Mouse (Mus musculus): Measurements from ENCODE around the gene Dennd1b. TPM values are rescaled to one million over a fixed set of nuclear protein-coding genes. Genes with fewer than 3 reads are reported as not detected.

The Dennd1b gene
- polyA plus RNA-seq (2012; rRNA removed): 6.1 and 7.4 TPM in 2 replicates

GRCm38 (mm10) chr1:138963161-138963867 is at the start of gene Dennd1b:
TSS of gene Dennd1b (plus strand) at chr1:138963435.
- TF ChIP-seq CTCF (conservative IDR thresholded peaks at IDR 0.05; ENCODE audit: insufficient read depth, insufficient read length, low read depth, low read length): no peak
- no peak for TF ChIP-seq POLR2A (IDR thresholded peaks at IDR 0.05; ENCODE audit: low read depth, low read length)
- no peaks in the 10 kb centered on the region; the same call in 1 of the 2 replicates for H3K36me3 ChIP-seq (ENCODE audit: control insufficient read depth, insufficient read depth, low read length)
- H3K4me3 ChIP-seq (ENCODE audit: insufficient read depth, low read depth, low read length): peak within 1 kb of the TSS; percentile 90
- H3K27me3 ChIP-seq (replicated peaks; ENCODE audit: control insufficient read depth, insufficient read depth, low read length): no peaks in the 10 kb centered on the region
- under 1% methylated on average over 63 of the region's 69 CpGs for WGBS
- H3K27ac ChIP-seq (ENCODE audit: insufficient read depth, low read depth, low read length): peak within 1 kb of the TSS; percentile 84
- peak; percentile 83 for DNase-seq
- peaks cover 12% of the 10 kb centered on the region; the same call in 1 of the 2 replicates for H3K4me1 ChIP-seq (ENCODE audit: control insufficient read depth, insufficient read depth, low read length)

GRCm38 (mm10) chr1:138915596-138915995 is 47.6 kb upstream of the Dennd1b start:
- Histone ChIP-seq H3K27ac (ENCODE audit: insufficient read depth, low read depth, low read length) (no peak overlapping the region), H3K27me3 (replicated peaks; ENCODE audit: control insufficient read depth, insufficient read depth, low read length) (no peaks in the 10 kb centered on the region), H3K4me1 (ENCODE audit: control insufficient read depth, insufficient read depth, low read length) (peaks cover 5% of the 10 kb centered on the region; the same call in 1 of the 2 replicates), H3K4me3 (ENCODE audit: insufficient read depth, low read depth, low read length) (no peak overlapping the region), H3K36me3 (ENCODE audit: control insufficient read depth, insufficient read depth, low read length) (no peaks in the 10 kb centered on the region)
- no peak for DNase-seq
- WGBS: 98% methylated on average over 3 of the region's 3 CpGs
- no peak for TF ChIP-seq CTCF (conservative IDR thresholded peaks at IDR 0.05; ENCODE audit: insufficient read depth, insufficient read length, low read depth, low read length)
- no peak for TF ChIP-seq POLR2A (IDR thresholded peaks at IDR 0.05; ENCODE audit: low read depth, low read length)

- no peaks in the 10 kb centered on the region for H3K4me1 ChIP-seq (ENCODE audit: control insufficient read depth, insufficient read depth, low read length)
- no peak for TF ChIP-seq POLR2A (IDR thresholded peaks at IDR 0.05; ENCODE audit: low read depth, low read length)
- TF ChIP-seq CTCF (conservative IDR thresholded peaks at IDR 0.05; ENCODE audit: insufficient read depth, insufficient read length, low read depth, low read length): no peak
- no peak for DNase-seq
- no peaks in the 10 kb centered on the region for H3K36me3 ChIP-seq (ENCODE audit: control insufficient read depth, insufficient read depth, low read length)
- H3K27me3 ChIP-seq (replicated peaks; ENCODE audit: control insufficient read depth, insufficient read depth, low read length): no peaks in the 10 kb centered on the region
- no peak overlapping the region for H3K4me3 ChIP-seq (ENCODE audit: insufficient read depth, low read depth, low read length)
- H3K27ac ChIP-seq (ENCODE audit: insufficient read depth, low read depth, low read length): no peak overlapping the region
- WGBS: 86% methylated on average over 5 of the region's 5 CpGs
Observed at GRCm38 (mm10) chr1:138919601-138920000, 43.6 kb upstream of the Dennd1b start.

GRCm38 (mm10) chr1:138920082-138920481 is 43.2 kb upstream of the Dennd1b start:
- DNase-seq: no peak
- Histone ChIP-seq H3K27ac (ENCODE audit: insufficient read depth, low read depth, low read length) (no peak overlapping the region), H3K4me3 (ENCODE audit: insufficient read depth, low read depth, low read length) (no peak overlapping the region), H3K4me1 (ENCODE audit: control insufficient read depth, insufficient read depth, low read length) (no peaks in the 10 kb centered on the region), H3K27me3 (replicated peaks; ENCODE audit: control insufficient read depth, insufficient read depth, low read length) (no peaks in the 10 kb centered on the region), H3K36me3 (ENCODE audit: control insufficient read depth, insufficient read depth, low read length) (no peaks in the 10 kb centered on the region)
- TF ChIP-seq POLR2A (IDR thresholded peaks at IDR 0.05; ENCODE audit: low read depth, low read length) (no peak), CTCF (conservative IDR thresholded peaks at IDR 0.05; ENCODE audit: insufficient read depth, insufficient read length, low read depth, low read length) (no peak)
- 89% methylated on average over 3 of the region's 3 CpGs for WGBS

- no peaks in the 10 kb centered on the region for H3K4me1 ChIP-seq (ENCODE audit: control insufficient read depth, insufficient read depth, low read length)
- H3K27me3 ChIP-seq (replicated peaks; ENCODE audit: control insufficient read depth, insufficient read depth, low read length): no peaks in the 10 kb centered on the region
- no peak overlapping the region for H3K27ac ChIP-seq (ENCODE audit: insufficient read depth, low read depth, low read length)
- H3K36me3 ChIP-seq (ENCODE audit: control insufficient read depth, insufficient read depth, low read length): no peaks in the 10 kb centered on the region
- H3K4me3 ChIP-seq (ENCODE audit: insufficient read depth, low read depth, low read length): no peak overlapping the region
- 28% methylated on average over 1 of the region's 1 CpGs for WGBS
- TF ChIP-seq POLR2A (IDR thresholded peaks at IDR 0.05; ENCODE audit: low read depth, low read length): no peak
- TF ChIP-seq CTCF (conservative IDR thresholded peaks at IDR 0.05; ENCODE audit: insufficient read depth, insufficient read length, low read depth, low read length): no peak
- DNase-seq: no peak
Observed at GRCm38 (mm10) chr1:138920799-138921198, 42.4 kb upstream of the Dennd1b start.

- TF ChIP-seq POLR2A (IDR thresholded peaks at IDR 0.05; ENCODE audit: low read depth, low read length): no peak
- TF ChIP-seq CTCF (conservative IDR thresholded peaks at IDR 0.05; ENCODE audit: insufficient read depth, insufficient read length, low read depth, low read length): no peak
- H3K4me3 ChIP-seq (ENCODE audit: insufficient read depth, low read depth, low read length): no peak overlapping the region
- no peak overlapping the region for H3K27ac ChIP-seq (ENCODE audit: insufficient read depth, low read depth, low read length)
- H3K36me3 ChIP-seq (ENCODE audit: control insufficient read depth, insufficient read depth, low read length): no peaks in the 10 kb centered on the region
- no peaks in the 10 kb centered on the region for H3K4me1 ChIP-seq (ENCODE audit: control insufficient read depth, insufficient read depth, low read length)
- no peak for DNase-seq
- WGBS: 94% methylated on average over 6 of the region's 6 CpGs
- no peaks in the 10 kb centered on the region for H3K27me3 ChIP-seq (replicated peaks; ENCODE audit: control insufficient read depth, insufficient read depth, low read length)
Observed at GRCm38 (mm10) chr1:138922886-138923285, 40.3 kb upstream of the Dennd1b start.

GRCm38 (mm10) chr1:138924282-138924681 is 39.0 kb upstream of the Dennd1b start:
- Histone ChIP-seq H3K27me3 (replicated peaks; ENCODE audit: control insufficient read depth, insufficient read depth, low read length) (no peaks in the 10 kb centered on the region), H3K4me1 (ENCODE audit: control insufficient read depth, insufficient read depth, low read length) (peaks cover 10% of the 10 kb centered on the region; the same call in 1 of the 2 replicates), H3K4me3 (ENCODE audit: insufficient read depth, low read depth, low read length) (no peak overlapping the region), H3K36me3 (ENCODE audit: control insufficient read depth, insufficient read depth, low read length) (no peaks in the 10 kb centered on the region), H3K27ac (ENCODE audit: insufficient read depth, low read depth, low read length) (no peak overlapping the region)
- DNase-seq: no peak
- WGBS: 90% methylated on average over 2 of the region's 2 CpGs
- TF ChIP-seq POLR2A (IDR thresholded peaks at IDR 0.05; ENCODE audit: low read depth, low read length) (no peak), CTCF (conservative IDR thresholded peaks at IDR 0.05; ENCODE audit: insufficient read depth, insufficient read length, low read depth, low read length) (no peak)
